Mouse (Mus musculus): ENCODE measurements around the gene Ppa2.

- TF ChIP-seq POLR2A (IDR thresholded peaks at IDR 0.05; ENCODE audit: insufficient read depth, low read length) (no peak), EP300 (IDR thresholded peaks at IDR 0.05; ENCODE audit: insufficient read depth, low read depth, low read length) (no peak)
These were observed 884 bp downstream of the Ppa2 start for GRCm38 (mm10) chr3:133310809-133311179.

All from ES-Bruce4 (cell line).